Mouse (Mus musculus): Measurements from ENCODE around the gene Tdrd6.

Gene Tdrd6

DNA sequence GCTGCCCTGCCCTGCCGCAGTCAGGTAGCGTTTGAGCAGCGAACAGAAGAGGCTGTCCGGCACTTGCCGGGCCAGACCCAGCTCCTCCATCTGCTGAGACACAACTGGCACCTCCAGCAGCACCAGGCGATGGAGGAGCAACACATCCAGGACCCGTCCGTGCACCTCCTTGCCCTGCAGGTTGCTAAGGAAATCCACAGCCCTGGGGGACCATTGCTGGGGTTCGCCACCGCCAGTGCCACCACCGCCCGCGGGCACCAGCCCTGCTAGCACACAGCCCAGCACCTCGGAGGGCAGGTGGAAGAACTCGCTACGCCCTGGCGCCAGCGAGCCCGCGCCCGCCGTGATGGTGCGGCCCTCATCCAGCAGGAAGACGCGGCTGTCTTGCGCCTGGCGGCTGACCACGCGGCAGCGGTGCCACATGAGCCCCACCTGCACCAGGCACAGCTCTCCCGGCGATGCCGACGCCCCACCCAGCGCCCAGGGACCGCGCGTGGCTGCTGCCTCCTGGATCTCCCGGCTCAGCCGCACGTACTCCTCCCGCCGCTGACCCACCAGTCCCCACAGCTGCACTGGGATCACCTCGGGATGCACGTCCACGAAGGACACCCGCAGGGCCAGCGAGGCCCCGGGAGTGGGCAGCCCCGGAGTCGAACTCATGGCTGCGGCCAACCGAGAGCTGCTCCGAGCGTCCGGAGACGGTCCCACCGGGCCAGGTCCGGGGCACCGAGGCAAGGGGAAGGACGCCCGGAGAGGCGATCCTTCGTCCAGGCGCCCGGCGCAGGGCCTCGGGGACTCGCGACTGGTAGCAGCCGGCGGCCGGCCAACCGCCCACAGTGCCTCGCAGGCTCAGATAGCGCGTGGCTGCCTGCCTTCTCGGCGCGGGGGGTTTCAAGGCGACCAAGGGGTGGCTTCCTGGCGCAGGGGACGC lies at the start of gene Tdrd6:
Tdrd6 (minus strand) TSS at position 804 of the 931 bp plus-strand sequence.
- DNase-seq (ENCODE audit: low read depth in 1 of 2, low spot score in 2 of 2): no peak

DNA sequence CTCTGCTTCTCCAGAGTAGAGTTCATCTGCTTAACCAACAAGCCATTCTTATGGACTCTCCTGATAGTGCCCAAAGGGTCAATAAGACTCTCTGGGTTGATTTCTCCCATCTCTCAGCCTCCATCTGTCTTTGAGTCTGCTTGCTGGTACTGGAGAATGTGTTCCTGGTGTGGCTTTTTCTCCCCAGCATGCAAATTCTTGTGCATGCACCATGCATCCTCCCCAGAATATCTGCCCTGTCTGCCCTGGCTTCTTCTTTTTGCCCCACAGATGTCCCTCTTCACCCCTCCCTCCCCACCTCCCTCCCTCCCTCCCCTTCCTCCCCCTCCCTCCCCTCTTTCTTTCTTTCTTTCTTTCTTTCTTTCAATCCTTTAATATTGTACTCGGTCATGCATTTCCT lies 47.2 kb upstream of the Tdrd6 start:
- DNase-seq (ENCODE audit: low read depth in 1 of 2, low spot score in 2 of 2): no peak

DNA sequence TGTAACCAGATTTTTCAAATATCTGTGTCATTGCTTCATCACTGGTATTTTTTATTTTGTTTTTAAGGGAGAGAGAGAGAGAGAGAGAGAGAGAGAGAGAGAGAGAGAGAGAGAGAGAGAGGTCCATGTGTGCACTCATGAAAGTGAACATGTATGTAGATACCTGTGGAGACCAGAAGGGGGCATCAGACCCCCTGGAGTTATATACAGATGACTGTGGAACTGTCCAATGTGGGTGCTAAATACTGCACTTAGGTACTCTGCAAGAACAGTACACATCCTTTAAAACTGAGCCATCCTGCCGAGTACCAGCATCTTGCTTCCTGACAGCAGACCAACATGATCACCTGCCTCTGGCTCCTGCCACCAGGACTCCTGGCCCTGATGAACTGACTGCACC lies 46.1 kb upstream of the Tdrd6 start:
- no peak for DNase-seq (ENCODE audit: low read depth in 1 of 2, low spot score in 2 of 2)

DNA sequence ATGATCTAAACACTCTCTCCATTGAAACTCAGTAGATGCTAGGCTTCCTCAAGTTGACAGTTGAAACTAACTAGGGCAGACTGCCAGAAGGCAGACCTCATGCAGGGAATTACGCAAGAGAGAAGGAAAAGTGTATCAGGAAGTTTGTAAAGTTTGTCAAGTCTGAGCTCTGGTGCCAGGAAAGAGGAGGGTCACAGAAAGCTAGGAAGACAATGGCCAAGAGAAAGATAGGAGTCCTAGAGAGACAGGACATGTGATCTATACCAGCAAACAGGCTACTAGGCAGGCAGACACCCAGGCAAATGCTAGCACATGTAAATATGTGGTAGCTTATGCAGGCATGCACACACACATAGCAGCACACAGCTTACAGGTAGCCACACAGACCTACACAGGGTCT lies 45.1 kb upstream of the Tdrd6 start:
- no peak for DNase-seq (ENCODE audit: low read depth in 1 of 2, low spot score in 2 of 2)

DNA sequence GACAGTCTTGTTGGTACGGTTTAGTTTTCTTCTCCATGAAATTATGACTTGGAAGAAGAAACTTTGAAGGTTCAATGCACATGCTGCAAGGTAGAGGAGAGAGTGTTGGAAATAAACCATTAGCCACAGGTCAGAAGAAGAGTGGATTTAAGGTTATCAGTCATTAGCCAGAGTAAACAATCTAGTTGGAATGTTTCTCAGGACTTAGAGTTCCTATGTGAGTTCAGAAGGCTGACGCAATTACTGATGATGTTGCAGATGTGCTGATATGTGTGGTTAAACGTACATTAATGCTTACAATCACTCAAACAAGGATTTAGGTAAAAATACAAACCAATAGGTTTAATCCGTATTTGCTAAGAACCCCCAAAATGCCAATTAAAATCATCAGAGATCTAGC lies 41.8 kb upstream of the Tdrd6 start:
- no peak for DNase-seq (ENCODE audit: low read depth in 1 of 2, low spot score in 2 of 2)

DNA sequence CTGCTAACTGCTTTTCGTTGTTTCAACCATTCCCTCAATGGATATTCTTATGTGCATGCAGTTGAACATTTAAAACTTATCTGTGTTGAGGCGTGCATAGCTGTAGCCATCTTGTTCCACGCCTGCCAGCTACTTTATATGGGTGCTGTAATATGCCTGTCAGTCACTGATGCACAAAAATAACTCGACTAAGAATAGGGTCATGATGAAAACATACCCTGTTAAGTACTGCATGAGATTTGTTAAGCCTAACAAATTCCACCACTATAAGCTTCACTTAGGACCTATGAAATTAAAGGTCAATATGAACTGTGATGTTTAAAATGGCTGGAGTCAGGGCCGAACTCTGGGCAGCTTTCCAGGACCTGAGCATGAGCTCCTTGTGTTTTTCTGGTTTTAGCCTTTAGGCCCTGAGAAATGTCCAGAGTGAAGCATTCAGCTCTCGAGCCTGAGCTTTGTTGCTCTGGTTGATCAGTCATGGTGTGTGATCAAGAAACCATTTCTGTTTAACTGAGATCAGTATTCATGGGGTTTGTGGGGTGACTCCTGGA lies 39.1 kb upstream of the Tdrd6 start:
- DNase-seq (ENCODE audit: low read depth in 1 of 2, low spot score in 2 of 2): no peak

DNA sequence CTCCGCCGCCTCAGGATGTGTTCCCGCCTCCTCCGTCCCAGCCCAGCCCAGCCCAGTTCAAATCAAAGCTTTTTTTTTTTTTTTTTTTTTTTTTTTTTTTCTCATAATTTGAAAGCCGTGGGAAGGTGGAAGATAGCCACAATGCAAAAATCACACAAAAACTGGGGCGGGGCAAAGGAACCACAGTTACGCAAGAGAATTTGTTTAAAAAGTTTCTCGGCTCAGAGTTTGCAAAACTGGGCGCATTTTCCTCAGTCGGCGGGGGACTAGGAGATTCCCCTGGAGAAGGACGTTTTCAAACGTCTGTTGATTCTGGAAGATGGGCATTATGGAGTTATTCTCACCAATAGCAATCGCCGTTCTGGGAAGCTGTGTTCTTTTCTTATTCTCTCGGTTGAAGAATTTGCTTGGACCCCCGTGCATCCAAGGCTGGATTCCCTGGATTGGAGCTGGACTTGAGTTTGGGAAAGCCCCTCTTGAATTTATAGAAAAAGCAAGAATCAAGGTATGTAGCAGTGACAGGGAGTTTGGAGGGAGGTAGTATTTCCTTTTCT lies 37.3 kb upstream of the Tdrd6 start, which contains the start of gene Cyp39a1:
Cyp39a1 (plus strand) TSS at position 136 of the 554 bp plus-strand sequence.
- DNase-seq (ENCODE audit: low read depth in 1 of 2, low spot score in 2 of 2): no peak

DNA sequence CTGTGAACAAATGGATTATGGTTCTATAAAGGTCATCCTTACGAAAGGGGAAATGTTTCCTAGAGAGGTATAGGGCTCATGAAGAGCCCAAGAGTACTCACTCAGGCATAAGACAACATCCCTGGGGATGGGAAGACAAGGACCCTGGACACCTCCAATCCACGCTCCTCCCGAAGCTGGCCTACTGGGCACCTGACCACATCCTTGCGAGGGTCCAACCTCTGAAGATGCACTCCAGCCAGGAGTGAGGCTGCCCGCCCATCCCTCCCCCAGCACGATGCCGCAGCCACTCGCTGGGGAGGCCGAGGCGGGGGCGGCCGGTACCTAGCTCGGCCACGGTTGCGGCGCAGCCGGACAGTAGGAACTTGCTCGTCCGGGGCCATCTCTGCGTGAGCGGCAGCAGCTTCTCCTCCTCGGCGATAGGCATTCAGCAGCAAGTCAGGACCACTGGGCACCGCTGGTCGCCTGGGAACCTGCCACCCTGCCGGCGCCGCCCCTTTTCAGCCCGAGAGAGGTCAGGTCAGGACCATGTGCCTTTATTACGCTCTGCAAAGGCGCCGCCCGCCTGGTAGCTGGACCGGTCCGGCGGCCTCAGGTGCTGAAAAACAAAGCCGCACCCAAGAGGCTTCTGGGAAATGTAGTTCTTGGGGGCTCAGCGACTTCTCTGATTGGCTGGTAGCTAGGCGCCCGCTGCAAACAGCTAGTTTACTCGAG lies 36.6 kb upstream of the Tdrd6 start, which contains the start of gene Slc25a27:
Slc25a27 (minus strand) TSS at position 639 of the 714 bp plus-strand sequence.
- DNase-seq (ENCODE audit: low read depth in 1 of 2, low spot score in 2 of 2): peak; percentile 56 to 65

DNA sequence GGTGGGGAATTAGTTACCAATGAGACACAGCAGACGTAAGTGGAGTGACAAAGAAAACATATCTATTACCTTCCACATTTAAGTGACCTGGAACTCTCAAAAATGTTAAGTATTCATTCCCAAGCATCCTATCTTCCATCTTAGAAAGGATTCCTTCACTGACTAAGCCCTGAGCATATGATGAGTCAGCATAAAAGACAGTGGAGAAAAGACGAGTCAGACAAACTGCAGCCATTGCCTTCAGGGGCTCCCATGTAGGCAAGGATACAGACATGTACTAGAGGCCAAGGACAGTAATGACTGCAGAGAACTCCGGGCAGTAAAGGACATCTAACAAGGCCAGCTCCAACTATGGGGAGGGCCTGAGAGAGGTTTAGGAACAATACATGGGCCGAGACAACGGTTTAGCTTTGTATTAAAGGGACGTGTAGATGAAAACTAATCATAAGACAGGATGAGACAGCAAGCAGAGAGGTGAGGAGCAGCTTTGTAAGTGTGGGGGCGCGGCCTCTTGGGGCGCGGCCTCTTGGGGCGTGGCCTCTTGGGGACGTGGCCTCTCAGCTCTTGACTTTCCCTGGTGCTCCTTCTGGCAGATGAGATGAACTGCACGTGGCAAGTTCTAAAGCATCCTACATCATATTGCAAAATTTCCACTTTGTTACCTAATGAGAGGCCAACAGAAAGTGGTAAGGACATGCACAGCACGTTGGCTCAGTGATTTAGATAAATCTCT lies 21.4 kb upstream of the Tdrd6 start:
- no peak for DNase-seq (ENCODE audit: low read depth in 1 of 2, low spot score in 2 of 2)

DNA sequence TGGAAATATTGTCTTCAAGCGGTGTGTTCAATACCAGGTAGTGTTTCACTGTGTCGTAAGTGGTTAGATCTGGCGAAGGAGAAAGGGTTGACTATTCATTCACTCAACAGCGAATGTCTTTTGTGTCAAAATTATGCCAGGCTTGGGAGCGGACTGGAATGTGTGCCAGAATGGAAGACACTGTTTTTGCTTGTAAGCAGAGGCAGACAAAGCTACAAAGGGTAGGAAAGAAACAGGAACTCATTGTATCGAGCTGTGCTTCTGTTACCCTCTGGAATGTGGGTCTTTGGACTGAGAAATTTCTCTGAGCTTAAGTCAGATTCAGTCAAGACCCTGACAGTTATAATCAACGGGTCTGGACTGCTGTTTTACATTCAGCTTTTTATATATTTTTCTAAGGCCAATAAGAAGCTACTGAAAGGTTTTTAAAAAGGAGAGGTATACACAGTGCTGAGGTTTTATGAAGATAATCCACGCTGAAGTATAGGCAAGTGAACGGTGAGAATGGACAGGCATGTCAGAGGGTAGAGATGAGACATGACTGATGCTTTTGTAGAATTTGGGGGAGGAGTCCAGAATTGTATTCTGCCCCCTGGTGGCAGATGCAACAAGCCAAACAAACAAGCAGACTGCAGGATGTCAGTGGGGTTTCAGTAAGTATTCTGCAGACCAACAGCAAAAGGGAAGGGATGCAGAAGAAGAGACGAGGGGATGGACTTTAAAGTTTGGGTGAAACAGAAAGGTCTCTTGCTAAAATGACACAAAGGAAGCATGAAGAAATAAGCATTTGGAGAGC lies 19.7 kb upstream of the Tdrd6 start:
- no peak for DNase-seq (ENCODE audit: low read depth in 1 of 2, low spot score in 2 of 2)

DNA sequence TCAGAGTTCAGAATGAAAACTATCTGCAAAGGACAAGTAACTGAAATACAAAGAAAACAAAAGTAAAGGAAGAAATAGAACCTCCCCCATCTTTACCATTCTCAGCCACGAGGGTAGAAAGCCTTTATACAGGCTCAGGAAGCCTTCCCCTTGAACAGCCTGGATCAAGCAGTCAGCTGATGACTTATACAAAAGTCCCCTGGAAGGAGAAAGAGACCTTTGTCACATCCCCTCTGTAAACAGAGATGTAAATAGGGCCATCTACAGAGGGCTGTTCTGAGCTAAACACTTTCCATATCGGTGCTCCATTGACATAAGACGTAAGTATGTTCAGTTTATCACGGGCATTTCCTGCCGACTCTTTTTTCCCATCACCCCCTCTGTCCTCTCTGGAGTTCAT lies 16.8 kb upstream of the Tdrd6 start:
- DNase-seq (ENCODE audit: low read depth in 1 of 2, low spot score in 2 of 2): no peak

DNA sequence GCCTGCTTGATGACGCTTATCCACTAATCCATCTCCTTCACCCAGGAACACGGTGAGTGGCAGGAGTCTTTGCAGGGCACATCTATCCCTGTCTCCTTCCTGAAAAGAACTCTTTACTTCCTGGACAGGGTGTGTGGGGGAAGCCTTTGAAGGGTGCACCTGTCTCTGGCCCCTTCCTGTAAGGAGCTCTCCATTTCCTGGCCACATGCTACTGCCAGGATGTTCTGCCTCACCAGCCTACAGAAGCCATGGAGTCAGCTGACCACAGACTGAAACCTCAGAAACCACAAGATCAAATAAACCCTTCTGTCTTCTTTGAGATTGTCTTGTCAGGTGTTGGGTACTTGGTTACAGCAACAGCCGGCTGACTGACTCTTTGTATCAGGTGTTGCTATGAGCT lies 15.0 kb upstream of the Tdrd6 start:
- DNase-seq (ENCODE audit: low read depth in 1 of 2, low spot score in 2 of 2): no peak

DNA sequence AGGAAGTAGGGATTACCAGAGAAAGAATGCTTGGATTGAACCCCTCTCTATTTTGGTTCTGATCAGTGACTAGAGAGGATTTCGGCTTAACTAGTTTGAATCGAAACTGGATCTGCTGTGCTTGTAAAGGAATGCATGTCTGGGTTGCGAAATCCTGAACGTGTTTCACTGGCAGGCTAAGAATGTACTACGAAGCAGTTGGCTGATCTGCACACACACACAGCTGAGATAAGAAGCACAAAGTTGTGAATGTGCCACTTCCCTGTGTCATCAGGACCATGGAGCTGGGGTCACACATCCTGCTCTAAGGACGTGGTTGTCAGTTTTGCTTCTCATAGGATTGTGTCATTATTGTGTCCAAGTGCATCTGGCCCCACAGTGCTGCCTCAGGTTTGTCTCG lies 14.3 kb upstream of the Tdrd6 start:
- no peak for DNase-seq (ENCODE audit: low read depth in 1 of 2, low spot score in 2 of 2)

DNA sequence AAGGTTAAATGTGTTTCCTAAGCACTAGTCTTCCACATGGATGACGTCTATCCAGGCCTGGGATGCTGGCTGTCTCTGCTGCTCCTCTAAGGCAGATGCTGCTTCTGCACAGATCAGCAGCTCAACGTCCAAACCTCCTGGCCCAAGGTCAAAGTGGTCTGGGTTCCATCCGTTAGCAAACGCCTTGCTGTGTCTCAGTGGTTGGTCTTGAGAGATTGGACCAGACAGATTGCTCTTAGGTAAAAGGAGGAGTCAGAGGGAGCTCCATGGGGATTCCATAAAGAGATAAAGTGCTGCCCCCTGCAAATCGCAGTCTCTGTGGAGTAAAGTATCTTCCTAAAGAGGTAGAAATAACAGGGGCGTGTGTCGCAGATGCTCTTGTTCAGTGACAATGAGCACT lies 13.1 kb upstream of the Tdrd6 start:
- DNase-seq (ENCODE audit: low read depth in 1 of 2, low spot score in 2 of 2): no peak

DNA sequence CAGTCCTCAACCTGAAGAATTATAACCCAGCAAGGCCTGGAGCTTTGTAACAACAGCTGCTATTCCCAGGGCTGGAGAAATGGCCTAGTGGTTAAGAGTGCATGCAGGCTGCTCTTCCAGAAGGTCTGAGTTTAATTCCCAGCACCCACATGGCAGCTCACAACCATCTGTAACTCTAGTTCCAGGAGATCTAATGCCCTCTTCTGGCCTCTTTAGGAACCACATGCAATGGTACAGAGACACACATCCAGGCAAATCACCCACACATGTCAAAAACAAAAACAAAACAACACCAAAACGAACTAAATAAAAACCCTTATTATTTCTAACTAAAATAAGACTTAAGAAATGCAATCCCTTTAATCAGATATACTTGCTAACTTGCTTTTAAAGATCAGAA lies 10.7 kb upstream of the Tdrd6 start:
- no peak for DNase-seq (ENCODE audit: low read depth in 1 of 2, low spot score in 2 of 2)

DNA sequence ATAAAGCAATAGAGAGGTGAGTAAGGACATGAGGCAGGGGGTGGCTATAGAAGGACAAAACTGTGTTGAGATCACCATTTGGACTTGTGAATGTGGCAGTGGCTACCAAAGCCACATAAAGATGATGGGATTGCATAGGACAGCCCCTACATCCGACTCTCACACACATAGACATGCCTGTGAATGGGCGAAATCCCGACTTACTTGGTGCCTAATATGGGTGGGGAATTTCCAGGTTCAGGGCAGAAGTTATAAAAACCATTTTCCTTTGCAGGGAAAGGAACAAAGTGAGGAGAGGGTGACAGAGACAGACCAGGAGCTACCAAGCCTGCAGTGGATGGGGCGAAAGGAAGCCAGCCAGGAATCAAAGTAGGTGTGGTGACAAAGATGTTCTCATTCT lies 7.0 kb upstream of the Tdrd6 start:
- no peak for DNase-seq (ENCODE audit: low read depth in 1 of 2, low spot score in 2 of 2)

DNA sequence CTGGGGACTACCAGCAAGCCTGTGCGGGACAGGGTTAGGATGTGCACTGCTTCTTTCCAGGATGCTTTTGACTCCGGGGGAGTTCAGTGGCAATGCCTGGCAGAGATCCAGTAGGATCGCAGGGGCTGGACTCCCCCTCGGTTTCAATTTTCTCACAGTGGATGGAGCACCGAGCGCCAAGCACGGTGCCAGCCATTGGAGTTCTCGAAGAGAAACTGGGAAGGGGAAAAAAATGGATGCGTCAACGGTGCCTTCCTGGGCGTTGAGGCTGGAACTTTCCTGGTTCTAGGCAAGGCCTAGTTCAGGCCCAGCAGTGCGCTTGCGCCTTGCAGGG lies 295 bp upstream of the Tdrd6 start:
- no peak for DNase-seq (ENCODE audit: low read depth in 1 of 2, low spot score in 2 of 2)

DNA sequence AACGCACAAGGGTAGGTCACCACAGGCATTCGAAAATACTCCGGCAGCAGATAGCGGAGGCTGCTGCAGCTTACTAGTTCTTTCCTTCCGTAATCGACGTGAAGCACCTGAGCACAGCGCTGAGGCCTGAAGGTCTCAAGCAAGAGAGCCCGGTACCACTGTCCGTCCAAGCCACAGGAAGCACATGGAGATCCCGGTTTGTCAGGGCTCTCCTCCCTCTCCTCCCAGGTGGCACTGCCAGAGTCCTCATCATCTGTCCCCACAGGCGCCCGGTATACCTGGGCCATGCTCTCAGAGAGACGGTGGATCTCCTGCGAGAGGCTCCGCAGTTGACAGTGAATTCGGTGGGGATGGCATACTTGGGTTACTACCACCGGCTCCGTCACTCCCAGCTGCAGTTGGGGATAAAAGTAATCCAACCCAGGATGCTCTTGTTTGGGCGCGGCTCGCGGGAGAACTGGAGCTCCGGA lies 1.0 kb downstream of the Tdrd6 start:
- DNase-seq (ENCODE audit: low read depth in 1 of 2, low spot score in 2 of 2): no peak

DNA sequence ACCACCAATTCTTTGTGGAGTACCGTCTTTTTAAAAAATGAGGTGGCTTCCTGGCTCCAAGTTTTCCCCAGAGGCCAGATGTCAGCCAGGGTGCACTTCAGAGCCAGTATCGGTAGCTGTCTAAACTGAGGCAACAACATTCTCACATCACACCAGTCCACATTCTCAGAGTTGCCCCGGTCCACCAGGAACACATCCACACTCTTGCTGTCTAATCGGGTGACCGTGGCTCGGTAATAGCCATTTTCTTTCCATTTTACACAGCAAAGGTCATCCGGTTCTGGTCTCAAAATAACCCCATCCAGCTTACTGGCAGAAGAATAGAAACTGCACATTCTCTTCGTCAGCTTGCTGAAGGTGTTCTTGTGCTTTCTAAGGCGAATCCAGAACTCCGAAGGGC lies 1.9 kb downstream of the Tdrd6 start:
- no peak for DNase-seq (ENCODE audit: low read depth in 1 of 2, low spot score in 2 of 2)

DNA sequence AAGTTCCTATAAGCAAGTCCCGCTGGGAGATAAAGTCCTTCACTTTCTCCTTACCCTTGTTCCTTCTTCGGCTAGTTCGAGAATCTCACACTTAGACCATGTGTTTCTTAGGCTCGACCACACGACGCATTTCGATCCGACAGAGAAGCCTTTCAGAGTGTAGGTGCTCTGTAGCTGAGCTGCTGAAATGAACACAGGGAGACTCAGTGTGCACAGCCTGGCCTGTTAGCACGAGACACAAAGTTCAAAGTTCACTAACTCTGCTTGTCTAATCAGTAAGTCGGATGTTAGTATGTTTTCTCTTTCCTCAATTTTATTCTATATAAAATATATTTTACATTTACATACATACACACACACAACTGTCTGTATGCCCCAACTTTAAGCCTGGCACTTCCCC lies 8.0 kb downstream of the Tdrd6 start:
- no peak for DNase-seq (ENCODE audit: low read depth in 1 of 2, low spot score in 2 of 2)
